Mouse (Mus musculus): Measurements from ENCODE around the gene Acly.

DNA sequence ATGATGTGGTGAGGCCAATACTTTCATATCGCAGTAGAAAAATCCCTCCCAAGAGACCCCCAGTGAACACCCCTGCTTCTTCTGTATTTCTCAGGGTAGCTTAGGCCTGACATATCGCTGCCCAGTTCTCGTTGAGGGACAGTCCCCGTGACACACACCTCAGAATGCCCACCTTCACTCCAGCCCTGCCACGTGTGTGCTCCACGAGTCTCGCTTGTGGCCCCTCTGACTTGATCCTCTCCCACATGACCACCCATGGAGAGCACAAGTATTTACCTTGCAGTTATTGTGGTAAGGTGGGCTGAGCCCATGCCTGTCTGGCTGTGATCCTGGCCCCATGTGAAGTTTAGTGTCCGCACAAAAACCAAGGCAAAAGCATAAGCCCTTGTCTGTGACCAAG is 40.9 kb upstream of the Acly start:
- TF ChIP-seq CTCF (IDR thresholded peaks at IDR 0.05; ENCODE audit: extremely low read depth, insufficient read depth, insufficient read length, insufficient replicate concordance) (no peak), POLR2A (IDR thresholded peaks at IDR 0.05; ENCODE audit: low read depth, low read length) (no peak)
